Mouse (Mus musculus) megakaryocyte, embryonic 14.5 days (primary cell): ENCODE data around the gene Gm9944.

ENCODE experiments used
- FLI1 ChIP-seq: IDR thresholded peaks from 2 replicates; pipeline ENCODE4 v1.6.1; 2012; ENCODE audit warnings: low read length, inconsistent platforms, mixed read lengths
- GATA1 ChIP-seq: IDR thresholded peaks from 3 replicates; pipeline ENCODE4 v1.6.1; 2012; ENCODE audit warnings: mixed read lengths, low read length, inconsistent platforms, borderline replicate concordance

DNA sequence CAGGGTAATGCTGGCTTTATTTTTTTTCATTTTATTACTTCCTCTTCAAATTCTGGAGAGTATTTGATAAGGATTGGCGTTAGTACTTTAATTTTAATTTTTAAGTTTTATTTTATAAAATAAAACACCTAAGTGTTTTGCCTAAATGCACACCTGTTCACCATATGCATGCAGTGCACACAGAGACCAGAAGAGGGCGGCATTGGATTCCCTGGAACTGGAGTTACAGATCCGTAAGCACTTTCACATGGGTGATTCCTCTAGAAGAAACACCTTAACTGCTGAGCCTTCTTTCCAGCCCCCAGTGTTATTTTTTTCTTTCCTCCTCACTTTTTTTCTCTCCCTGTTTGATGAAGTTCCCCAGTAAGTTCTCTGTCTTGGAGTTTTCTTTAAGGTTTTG is 24.2 kb downstream of the Gm9944 start:
- TF ChIP-seq GATA1 (no peak), FLI1 (no peak)
